Mouse (Mus musculus): Measurements from ENCODE around the gene Mrpl14.

DNA sequence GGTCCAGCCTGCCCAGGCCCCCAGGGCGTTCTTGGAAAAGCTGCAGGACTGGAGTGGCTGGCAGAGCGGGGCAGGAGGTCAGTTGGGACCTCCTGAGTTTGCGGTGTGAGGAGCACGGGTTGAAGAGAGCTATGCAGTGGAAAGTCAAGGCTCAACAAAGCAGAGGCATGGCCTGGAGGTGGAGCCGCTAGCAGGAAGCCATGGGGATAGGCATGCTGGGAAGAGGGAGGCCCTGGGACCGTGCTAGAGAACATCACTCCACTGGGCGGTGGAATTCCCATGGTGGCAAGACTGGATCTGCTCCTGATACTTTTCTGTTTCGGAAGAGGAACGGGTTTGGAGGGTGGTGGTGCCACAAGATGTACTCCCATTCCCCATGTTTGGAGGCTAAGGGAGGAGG is 10.9 kb downstream of the Mrpl14 start:
- TF ChIP-seq POLR2A (IDR thresholded peaks at IDR 0.05; ENCODE audit: extremely low read depth, insufficient read depth, low read length): no peak
- no peak for TF ChIP-seq CTCF (IDR thresholded peaks at IDR 0.05; ENCODE audit: low read depth, low read length)

Measured in liver, adult 2 months (tissue).